Mouse (Mus musculus) embryonic facial prominence, embryonic 14.5 days (tissue): Measurements from ENCODE around the gene Arhgap19. TPM values are rescaled to one million over a fixed set of nuclear protein-coding genes. Genes with fewer than 3 reads are reported as not detected.

Source experiments
- ATAC-seq: fragments of 200-750 bp; cut with Nextera tagmentation; 2 replicates; pipeline ENCODE4 v1.8.0; 2017; ENCODE audit warnings: low read depth, moderate number of reproducible peaks, moderate TSS enrichment
- DNase-seq: peaks from one replicate; pipeline ENCODE4 v3.0.0-alpha.2; 2015; ENCODE audit warnings: low spot score
- H3K27ac ChIP-seq: fragments of 300-500 bp; sonication (generic); replicated peaks from 2 replicates; pipeline ENCODE4 v1.5.1; 2014; ENCODE audit warnings: low read depth, mild to moderate bottlenecking, low read length, moderate library complexity
- H3K27me3 ChIP-seq: fragments of 300-500 bp; sonication (generic); replicated peaks from 2 replicates; pipeline ENCODE4 v1.6.1; 2014; ENCODE audit warnings: low read length; ENCODE audit not compliant: control insufficient read depth, insufficient read depth
- H3K36me3 ChIP-seq: fragments of 300-500 bp; sonication (generic); 2 replicates; pipeline ENCODE4 v1.6.1; 2014; ENCODE audit warnings: low read length, mixed read lengths; ENCODE audit not compliant: control insufficient read depth, insufficient read depth
- H3K4me1 ChIP-seq: fragments of 300-500 bp; sonication (generic); 2 replicates; pipeline ENCODE4 v1.6.1; 2014; ENCODE audit warnings: antibody characterized with exemption, low read length; ENCODE audit not compliant: control insufficient read depth, insufficient read depth
- H3K4me2 ChIP-seq: fragments of 300-500 bp; sonication (generic); 2 replicates; pipeline ENCODE4 v1.6.1; 2014; ENCODE audit warnings: low read depth, mild to moderate bottlenecking, low read length, moderate library complexity, mixed read lengths
- H3K4me3 ChIP-seq: fragments of 300-500 bp; sonication (generic); 2 replicates; pipeline ENCODE4 v1.5.1; 2014; ENCODE audit warnings: low read depth, mild to moderate bottlenecking, low read length
- H3K9ac ChIP-seq: fragments of 300-500 bp; sonication (generic); 2 replicates; pipeline ENCODE4 v1.6.1; 2014; ENCODE audit warnings: low read depth, mild to moderate bottlenecking, low read length, moderate library complexity, mixed read lengths
- H3K9me3 ChIP-seq: fragments of 300-500 bp; sonication (generic); 2 replicates; pipeline ENCODE4 v1.6.1; 2016; ENCODE audit warnings: low read length; ENCODE audit not compliant: control insufficient read depth
- WGBS: fragments of 180-500 bp; shearing (Covaris S2); extraction: QIAGEN DNeasy Blood & Tissue Kit; methylation state at CpG from one replicate; pipeline ENCODE4 v1.1.7; 2014; 5-methylcytosine and 5-hydroxymethylcytosine counted together
- polyA plus RNA-seq: library from polyadenylated mRNA; unstranded; fragments of >200 nt; fragmentation: Nextera tagmentation; extraction: Ambion mirVana; gene quantifications from 2 replicates; pipeline ENCODE4 v1.2.1, GENCODE M21; 2014

Gene Arhgap19
- polyA plus RNA-seq, 1 experiment from 2014 or later = 17.5 TPM

- Histone ChIP-seq H3K4me1 (peaks cover 9% of the 10 kb centered on the region; the same call in 1 of the 2 replicates), H3K36me3 (no peaks in the 10 kb centered on the region), H3K4me2 (peak within 1 kb of the TSS; percentile 99), H3K27ac (peak within 1 kb of the TSS; percentile 77), H3K9ac (peak within 1 kb of the TSS; percentile 74), H3K9me3 (no peaks in the 10 kb centered on the region), H3K4me3 (peak within 1 kb of the TSS; percentile 68), H3K27me3 (peaks cover 24% of the 10 kb centered on the region)
- ATAC-seq = peak; percentile 95
- 1% methylated on average over 30 of the region's 39 CpGs for WGBS
- DNase-seq = peak; percentile 94
Observed at GRCm38 (mm10) chr19:41829381-41830105, 27.7 kb upstream of the Arhgap19 start, which contains the start of gene Frat1. Gene Frat1 (plus strand): TSS chr19:41829970.

- peak overlapping the region; percentile 68; the same call in 1 of the 2 replicates for H3K4me3 ChIP-seq
- peaks cover 9% of the 10 kb centered on the region; the same call in 1 of the 2 replicates for H3K4me1 ChIP-seq
- H3K9me3 ChIP-seq = no peaks in the 10 kb centered on the region
- H3K27me3 ChIP-seq = peaks cover 24% of the 10 kb centered on the region
- H3K36me3 ChIP-seq = no peaks in the 10 kb centered on the region
- peak overlapping the region; percentile 61; the same call in 1 of the 2 replicates for H3K27ac ChIP-seq
- no peak for DNase-seq
- WGBS = 74% methylated on average over 3 of the region's 3 CpGs
- peak overlapping the region; percentile 99 for H3K4me2 ChIP-seq
- ATAC-seq = no peak
- H3K9ac ChIP-seq = 0 out of 2 replicates have a peak overlapping the region, but pooled peaks have one; percentile 34
Observed at GRCm38 (mm10) chr19:41828941-41829340, 27.1 kb upstream of the Arhgap19 start.

GRCm38 (mm10) chr19:41826529-41826928, 24.7 kb upstream of the Arhgap19 start:
- peaks cover 9% of the 10 kb centered on the region for H3K27me3 ChIP-seq
- H3K27ac ChIP-seq = no peak overlapping the region
- H3K9me3 ChIP-seq = no peaks in the 10 kb centered on the region
- ATAC-seq (no peak), DNase-seq (no peak)
- peaks cover 4% of the 10 kb centered on the region; the same call in 1 of the 2 replicates for H3K4me1 ChIP-seq
- H3K4me3 ChIP-seq = no peak overlapping the region
- H3K36me3 ChIP-seq = no peaks in the 10 kb centered on the region
- H3K9ac ChIP-seq = no peak overlapping the region
- WGBS = 78% methylated on average over 3 of the region's 3 CpGs
- no peak overlapping the region for H3K4me2 ChIP-seq

GRCm38 (mm10) chr19:41824950-41825349, 23.1 kb upstream of the Arhgap19 start:
- 86% methylated on average over 5 of the region's 5 CpGs for WGBS
- Histone ChIP-seq H3K27me3 (no peaks in the 10 kb centered on the region), H3K36me3 (no peaks in the 10 kb centered on the region), H3K4me3 (no peak overlapping the region), H3K9ac (no peak overlapping the region), H3K4me2 (no peak overlapping the region), H3K9me3 (no peaks in the 10 kb centered on the region), H3K27ac (no peak overlapping the region), H3K4me1 (no peaks in the 10 kb centered on the region)
- ATAC-seq (no peak), DNase-seq (no peak)

- no peaks in the 10 kb centered on the region for H3K4me1 ChIP-seq
- H3K9me3 ChIP-seq = no peaks in the 10 kb centered on the region
- ATAC-seq (no peak), DNase-seq (no peak)
- H3K4me3 ChIP-seq = no peak overlapping the region
- no peak overlapping the region for H3K9ac ChIP-seq
- no peak overlapping the region for H3K4me2 ChIP-seq
- no peaks in the 10 kb centered on the region for H3K36me3 ChIP-seq
- 81% methylated on average over 1 of the region's 1 CpGs for WGBS
- no peaks in the 10 kb centered on the region for H3K27me3 ChIP-seq
- H3K27ac ChIP-seq = no peak overlapping the region
Observed at GRCm38 (mm10) chr19:41822589-41822988, 20.7 kb upstream of the Arhgap19 start.

- H3K36me3 ChIP-seq = no peaks in the 10 kb centered on the region
- WGBS = 7% methylated on average over 5 of the region's 5 CpGs
- H3K4me1 ChIP-seq = 0 out of 2 replicates have a peak, but pooled peaks cover 4% of the 10 kb centered on the region
- no peaks in the 10 kb centered on the region for H3K27me3 ChIP-seq
- no peak overlapping the region for H3K27ac ChIP-seq
- no peaks in the 10 kb centered on the region for H3K9me3 ChIP-seq
- DNase-seq (no peak), ATAC-seq (no peak)
- no peak overlapping the region for H3K4me2 ChIP-seq
- no peak overlapping the region for H3K4me3 ChIP-seq
- H3K9ac ChIP-seq = no peak overlapping the region
Observed at GRCm38 (mm10) chr19:41821436-41821835, 19.6 kb upstream of the Arhgap19 start.

GRCm38 (mm10) chr19:41818749-41819148, 16.9 kb upstream of the Arhgap19 start:
- ATAC-seq (no peak), DNase-seq (no peak)
- 77% methylated on average over 4 of the region's 4 CpGs for WGBS
- Histone ChIP-seq H3K27me3 (no peaks in the 10 kb centered on the region), H3K27ac (no peak overlapping the region), H3K9ac (no peak overlapping the region), H3K4me2 (no peak overlapping the region), H3K36me3 (no peaks in the 10 kb centered on the region), H3K4me1 (0 out of 2 replicates have a peak, but pooled peaks cover 6% of the 10 kb centered on the region), H3K9me3 (no peaks in the 10 kb centered on the region), H3K4me3 (no peak overlapping the region)

GRCm38 (mm10) chr19:41817325-41817724, 15.5 kb upstream of the Arhgap19 start:
- Histone ChIP-seq H3K9ac (no peak overlapping the region), H3K27me3 (no peaks in the 10 kb centered on the region), H3K4me1 (0 out of 2 replicates have a peak, but pooled peaks cover 6% of the 10 kb centered on the region), H3K4me2 (peak overlapping the region; percentile 10; the same call in 1 of the 2 replicates), H3K4me3 (no peak overlapping the region), H3K9me3 (no peaks in the 10 kb centered on the region), H3K36me3 (no peaks in the 10 kb centered on the region), H3K27ac (peak overlapping the region; percentile 60)
- peak; percentile 77 for DNase-seq
- ATAC-seq = peak; percentile 90
- 36% methylated on average over 10 of the region's 10 CpGs for WGBS
